Mouse (Mus musculus) heart, postnatal 0 days (tissue): ENCODE measurements around the gene Cog5. TPM values are rescaled to one million over a fixed set of nuclear protein-coding genes. Genes with fewer than 3 reads are reported as not detected.

Experiments
- ATAC-seq: fragments of 200-750 bp; cut with Nextera tagmentation; 2 replicates; pipeline ENCODE4 v1.8.0; 2017; ENCODE audit warnings: low read depth, moderate number of reproducible peaks, moderate library complexity; ENCODE audit not compliant: insufficient read depth
- DNase-seq: peaks from one replicate; pipeline ENCODE4 v3.0.0-alpha.2; 2016; ENCODE audit warnings: low spot score
- H3K27ac ChIP-seq: fragments of 300-500 bp; sonication (generic); 2 replicates; pipeline ENCODE4 v1.5.1; 2014; ENCODE audit warnings: low read depth, mild to moderate bottlenecking
- H3K27me3 ChIP-seq: fragments of 300-500 bp; sonication (generic); 2 replicates; pipeline ENCODE4 v1.6.1; 2014; ENCODE audit warnings: low read length, mixed read lengths; ENCODE audit not compliant: control insufficient read depth, insufficient read depth
- H3K36me3 ChIP-seq: fragments of 300-500 bp; sonication (generic); replicated peaks from 2 replicates; pipeline ENCODE4 v1.6.1; 2014; ENCODE audit warnings: low read length, mixed read lengths; ENCODE audit not compliant: control insufficient read depth, insufficient read depth
- H3K4me1 ChIP-seq: fragments of 300-500 bp; sonication (generic); 2 replicates; pipeline ENCODE4 v1.6.1; 2014; ENCODE audit warnings: antibody characterized with exemption; ENCODE audit not compliant: control insufficient read depth, insufficient read depth
- H3K4me2 ChIP-seq: fragments of 300-500 bp; sonication (generic); 2 replicates; pipeline ENCODE4 v1.6.1; 2014; ENCODE audit warnings: low read depth, mild to moderate bottlenecking, low read length, moderate library complexity
- H3K4me3 ChIP-seq: fragments of 300-500 bp; sonication (generic); 2 replicates; pipeline ENCODE4 v1.5.1; 2014; ENCODE audit warnings: low read depth, low read length
- H3K9ac ChIP-seq: fragments of 300-500 bp; sonication (generic); replicated peaks from 2 replicates; pipeline ENCODE4 v1.6.1; 2014; ENCODE audit warnings: low read depth, low read length, mixed read lengths
- H3K9me3 ChIP-seq: fragments of 300-500 bp; sonication (generic); replicated peaks from 2 replicates; pipeline ENCODE4 v1.6.1; 2016; ENCODE audit warnings: low read length; ENCODE audit not compliant: control insufficient read depth
- CTCF ChIP-seq: IDR thresholded peaks from 2 replicates; pipeline ENCODE4 v1.5.1; 2016; ENCODE audit warnings: antibody characterized with exemption, control low read depth, low read depth
- EP300 ChIP-seq: IDR thresholded peaks from 2 replicates; pipeline ENCODE4 v1.6.1; 2016; ENCODE audit warnings: antibody characterized with exemption, low read depth
- WGBS: fragments of 180-500 bp; shearing (Covaris S2); extraction: QIAGEN DNeasy Blood & Tissue Kit; methylation state at CpG from one replicate; pipeline ENCODE4 v1.1.7; 2014; 5-methylcytosine and 5-hydroxymethylcytosine counted together
- polyA plus RNA-seq: library from polyadenylated mRNA; unstranded; fragments of >200 nt; fragmentation: Nextera tagmentation; extraction: Ambion mirVana; gene quantifications from 2 replicates; pipeline ENCODE4 v1.2.1, GENCODE M21; 2015
- total RNA-seq: library from RNA; depleted of rRNA; stranded (reverse); fragments of >200 nt; gene quantifications from 2 replicates; pipeline ENCODE4 v1.2.3, GENCODE M21; 2014; ENCODE audit warnings: low replicate concordance

Cog5 gene
- total and polyA plus RNA-seq, 2 experiments from 2014 or later: 22.4 to 58.4 TPM

DNA sequence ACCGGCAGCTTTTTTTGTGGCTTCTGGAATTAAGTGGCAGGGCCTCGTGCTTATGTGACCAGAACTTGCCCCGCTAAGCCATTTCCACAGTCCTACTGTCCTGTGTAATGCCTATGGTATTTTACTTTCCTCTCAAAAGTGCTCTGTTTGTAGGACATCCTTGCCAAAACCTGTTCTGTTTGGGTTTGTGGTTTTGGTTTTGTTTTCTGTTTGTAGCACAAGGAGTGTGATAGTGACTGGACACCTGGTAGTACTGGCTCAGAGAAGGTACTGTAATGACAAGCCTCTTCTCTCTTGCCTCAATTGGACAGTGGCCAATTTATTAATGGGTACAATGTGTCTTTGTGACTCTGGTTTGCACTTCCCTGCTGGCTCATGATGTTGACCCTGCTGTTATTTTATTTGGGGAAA, 163.4 kb downstream of the Cog5 start:
- no peak overlapping the region for H3K9ac ChIP-seq
- H3K36me3 ChIP-seq: peaks cover 8% of the 10 kb centered on the region; the same call in 1 of the 2 replicates
- ATAC-seq: no peak
- TF ChIP-seq EP300: no peak
- no peak for TF ChIP-seq CTCF
- WGBS: 72% methylated on average over 3 of the region's 3 CpGs
- no peaks in the 10 kb centered on the region for H3K9me3 ChIP-seq
- no peak overlapping the region for H3K27ac ChIP-seq
- 0 out of 2 replicates have a peak, but pooled peaks cover 3% of the 10 kb centered on the region for H3K4me1 ChIP-seq
- H3K4me2 ChIP-seq: no peak overlapping the region
- no peaks in the 10 kb centered on the region for H3K27me3 ChIP-seq
- DNase-seq: no peak
- H3K4me3 ChIP-seq: no peak overlapping the region

DNA sequence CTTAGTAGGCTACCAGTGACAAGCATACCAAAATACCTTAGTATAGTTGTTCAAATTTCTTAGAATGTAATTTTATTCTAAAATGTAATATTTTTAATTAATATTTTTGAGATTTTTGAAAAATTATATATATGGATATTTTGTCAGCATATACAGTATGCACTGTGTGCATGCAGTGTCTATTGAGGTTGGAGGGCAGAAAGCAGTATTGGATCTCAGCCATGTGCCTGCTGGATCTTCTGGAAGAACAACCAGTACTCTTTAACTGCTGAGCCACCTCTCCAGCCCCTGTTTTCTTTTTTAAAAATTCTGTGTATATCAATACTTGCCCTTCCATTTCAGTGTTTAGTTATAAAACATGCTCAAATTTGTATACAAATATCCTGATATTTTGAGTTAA, 164.4 kb downstream of the Cog5 start:
- H3K27me3 ChIP-seq: no peaks in the 10 kb centered on the region
- no peak for TF ChIP-seq EP300
- no peak for TF ChIP-seq CTCF
- no peak overlapping the region for H3K27ac ChIP-seq
- H3K4me3 ChIP-seq: no peak overlapping the region
- H3K9ac ChIP-seq: no peak overlapping the region
- H3K9me3 ChIP-seq: no peaks in the 10 kb centered on the region
- H3K36me3 ChIP-seq: peaks cover 8% of the 10 kb centered on the region; the same call in 1 of the 2 replicates
- no peak for ATAC-seq
- 0 out of 2 replicates have a peak, but pooled peaks cover 3% of the 10 kb centered on the region for H3K4me1 ChIP-seq
- H3K4me2 ChIP-seq: no peak overlapping the region
- DNase-seq: no peak

DNA sequence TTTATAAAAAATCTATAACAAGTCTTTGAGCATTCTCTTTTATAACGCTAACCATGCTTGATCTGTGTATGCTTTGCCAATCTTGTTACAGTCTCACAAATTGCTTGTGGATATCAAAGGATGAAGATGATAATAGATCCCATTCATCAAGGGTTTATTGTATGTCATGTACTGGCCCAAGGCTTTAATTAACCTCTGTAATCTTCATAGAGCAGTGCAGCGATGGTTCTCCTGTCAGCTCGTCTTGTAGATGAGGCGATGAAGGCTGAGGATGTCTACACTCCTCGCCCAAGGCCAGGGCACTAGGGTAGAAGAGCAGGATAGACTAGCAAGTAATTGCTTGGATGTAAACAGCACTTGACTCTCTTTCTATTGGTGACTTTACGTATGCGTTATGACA, 164.9 kb downstream of the Cog5 start:
- 0 out of 2 replicates have a peak, but pooled peaks cover 3% of the 10 kb centered on the region for H3K4me1 ChIP-seq
- no peaks in the 10 kb centered on the region for H3K27me3 ChIP-seq
- ATAC-seq (no peak), DNase-seq (no peak)
- no peak overlapping the region for H3K4me2 ChIP-seq
- no peak overlapping the region for H3K27ac ChIP-seq
- 76% methylated on average over 7 of the region's 7 CpGs for WGBS
- H3K4me3 ChIP-seq: no peak overlapping the region
- no peaks in the 10 kb centered on the region for H3K9me3 ChIP-seq
- no peak overlapping the region for H3K9ac ChIP-seq
- H3K36me3 ChIP-seq: peaks cover 8% of the 10 kb centered on the region; the same call in 1 of the 2 replicates
- TF ChIP-seq CTCF (no peak), EP300 (no peak)

DNA sequence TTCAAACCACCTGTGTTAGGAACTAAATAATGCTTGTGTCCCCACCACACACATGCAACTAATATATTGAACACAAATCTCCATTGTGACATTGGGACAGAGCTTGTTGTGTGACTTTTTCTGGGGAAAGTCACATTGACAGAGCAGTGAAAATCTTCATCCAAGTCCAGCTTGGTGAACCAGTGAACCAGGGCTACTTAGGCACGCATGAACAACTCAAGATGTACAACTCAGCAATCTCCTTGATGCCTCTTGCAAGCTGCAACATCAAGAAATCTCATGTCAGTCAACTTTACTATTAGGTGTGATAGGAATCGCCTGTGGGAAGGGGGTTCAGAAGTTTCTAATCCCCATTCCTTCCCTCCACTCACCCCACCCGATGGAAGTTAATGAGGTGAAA, 169.0 kb downstream of the Cog5 start:
- Histone ChIP-seq H3K27ac (no peak overlapping the region), H3K4me1 (peaks cover 9% of the 10 kb centered on the region; the same call in 1 of the 2 replicates), H3K27me3 (no peaks in the 10 kb centered on the region), H3K9ac (no peak overlapping the region), H3K36me3 (peaks cover 8% of the 10 kb centered on the region; the same call in 1 of the 2 replicates), H3K9me3 (no peaks in the 10 kb centered on the region), H3K4me3 (no peak overlapping the region), H3K4me2 (no peak overlapping the region)
- ATAC-seq (no peak), DNase-seq (no peak)
- 88% methylated on average over 3 of the region's 3 CpGs for WGBS
- TF ChIP-seq EP300 (no peak), CTCF (no peak)

DNA sequence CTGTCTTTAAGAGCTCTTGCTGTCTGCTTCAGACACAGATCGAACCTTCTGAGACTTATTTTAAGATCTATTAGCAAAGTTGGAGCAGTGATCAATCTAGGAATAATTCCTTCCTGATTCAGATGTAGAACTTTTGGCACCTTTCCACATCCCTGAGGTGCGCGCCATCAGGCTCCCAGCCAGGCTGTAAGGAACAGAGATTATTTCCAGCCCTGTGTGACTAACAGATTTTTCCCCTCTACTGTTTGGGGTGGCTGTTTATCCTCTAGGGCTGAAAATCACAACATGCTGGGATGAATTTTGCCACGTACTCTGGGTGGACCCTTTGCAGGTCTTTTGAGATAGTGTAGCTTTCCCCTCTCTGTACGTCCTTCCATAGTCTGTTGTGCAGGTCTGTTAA, 170.2 kb downstream of the Cog5 start:
- Histone ChIP-seq H3K4me1 (peaks cover 9% of the 10 kb centered on the region; the same call in 1 of the 2 replicates), H3K4me3 (no peak overlapping the region), H3K9ac (no peak overlapping the region), H3K4me2 (no peak overlapping the region), H3K27ac (peak overlapping the region; percentile 22; the same call in 1 of the 2 replicates), H3K9me3 (no peaks in the 10 kb centered on the region), H3K36me3 (peaks cover 8% of the 10 kb centered on the region; the same call in 1 of the 2 replicates), H3K27me3 (no peaks in the 10 kb centered on the region)
- TF ChIP-seq EP300 (no peak), CTCF (no peak)
- DNase-seq: no peak
- 30% methylated on average over 5 of the region's 5 CpGs for WGBS
- ATAC-seq: no peak

DNA sequence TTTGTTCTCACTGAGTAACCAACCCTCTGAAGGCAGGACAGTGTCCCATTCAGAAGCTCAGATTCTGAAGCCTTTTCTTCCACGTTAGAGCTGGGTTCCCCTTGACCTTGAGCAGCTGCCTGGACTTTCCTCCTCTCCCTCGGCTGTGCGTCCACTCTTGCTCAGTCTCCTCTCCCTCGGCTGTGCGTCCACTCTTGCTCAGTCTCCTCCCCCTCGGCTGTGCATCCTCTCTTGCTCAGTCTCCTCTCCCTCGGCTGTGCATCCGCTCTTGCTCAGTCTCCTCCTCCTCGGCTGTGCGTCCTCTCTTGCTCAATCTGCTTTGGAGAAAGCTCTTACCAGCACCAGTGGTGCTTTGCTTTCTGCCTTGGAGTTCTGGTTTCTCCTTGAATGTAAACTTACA, 171.2 kb downstream of the Cog5 start:
- ATAC-seq: no peak
- Histone ChIP-seq H3K27me3 (no peaks in the 10 kb centered on the region), H3K36me3 (peaks cover 8% of the 10 kb centered on the region; the same call in 1 of the 2 replicates), H3K27ac (no peak overlapping the region), H3K4me1 (peaks cover 9% of the 10 kb centered on the region; the same call in 1 of the 2 replicates), H3K4me3 (no peak overlapping the region), H3K4me2 (no peak overlapping the region), H3K9ac (no peak overlapping the region), H3K9me3 (no peaks in the 10 kb centered on the region)
- no peak for TF ChIP-seq EP300
- no peak for TF ChIP-seq CTCF
- DNase-seq: no peak
- 62% methylated on average over 10 of the region's 10 CpGs for WGBS
